Mouse (Mus musculus): ENCODE data around the gene Wdr1. TPM values are rescaled to one million over a fixed set of nuclear protein-coding genes. Genes with fewer than 3 reads are reported as not detected.
"Not testable (repeated sequence)": the region's sequence is repeated elsewhere in the genome, so short reads cannot be mapped to it uniquely, and the experiment has no call there.

Wdr1 gene
- 227 and 231 TPM in 2 replicates for polyA plus RNA-seq (2014; fragmentation: Nextera tagmentation; extraction: Ambion mirVana)

DNA sequence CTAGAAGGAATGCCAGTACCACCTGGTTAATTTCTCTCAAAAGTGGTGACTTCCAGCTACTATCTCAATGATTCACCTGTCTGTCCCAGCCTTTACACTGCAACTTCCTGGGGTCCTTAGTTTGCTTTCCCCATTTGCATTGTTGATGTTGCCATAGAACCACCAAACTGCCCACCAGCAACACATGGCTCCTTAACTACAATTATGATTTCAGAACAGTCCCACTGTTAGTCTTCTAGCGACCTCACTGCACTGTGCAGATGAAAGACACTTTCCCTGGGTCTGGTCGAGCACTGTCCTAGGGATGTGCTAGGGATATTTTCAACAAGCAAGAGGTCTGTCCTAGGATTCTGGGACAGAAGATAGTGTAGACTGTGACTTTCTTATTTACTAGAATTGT lies at the start of gene Wdr1:
Wdr1 (minus strand) TSS at position 101 of the 400 bp plus-strand sequence.
- Histone ChIP-seq H3K27ac (replicated peaks; ENCODE audit: low read depth, low read length) (peak within 1 kb of the TSS; percentile 92), H3K4me3 (ENCODE audit: low read depth, low read length) (peak within 1 kb of the TSS; percentile 92), H3K4me2 (ENCODE audit: low read depth, low read length) (peak within 1 kb of the TSS; percentile 87), H3K9ac (replicated peaks; ENCODE audit: low read length) (peak within 1 kb of the TSS; percentile 88), H3K9me3 (replicated peaks; ENCODE audit: control insufficient read depth, low read length) (no peaks in the 10 kb centered on the region), H3K4me1 (ENCODE audit: control insufficient read depth, insufficient read depth, low read length) (no peaks in the 10 kb centered on the region), H3K27me3 (ENCODE audit: control insufficient read depth, insufficient read depth, low read length) (no peaks in the 10 kb centered on the region), H3K36me3 (replicated peaks; ENCODE audit: control insufficient read depth, insufficient read depth, low read depth, low read length) (no peaks in the 10 kb centered on the region; the same call in none of the 2 replicates)
- DNase-seq (ENCODE audit: low spot score) (no peak), ATAC-seq (replicated peaks; ENCODE audit: insufficient number of reproducible peaks, low FRiP score, low TSS enrichment, low read depth) (no peak)
- 83% methylated on average over 2 of the region's 2 CpGs for WGBS

DNA sequence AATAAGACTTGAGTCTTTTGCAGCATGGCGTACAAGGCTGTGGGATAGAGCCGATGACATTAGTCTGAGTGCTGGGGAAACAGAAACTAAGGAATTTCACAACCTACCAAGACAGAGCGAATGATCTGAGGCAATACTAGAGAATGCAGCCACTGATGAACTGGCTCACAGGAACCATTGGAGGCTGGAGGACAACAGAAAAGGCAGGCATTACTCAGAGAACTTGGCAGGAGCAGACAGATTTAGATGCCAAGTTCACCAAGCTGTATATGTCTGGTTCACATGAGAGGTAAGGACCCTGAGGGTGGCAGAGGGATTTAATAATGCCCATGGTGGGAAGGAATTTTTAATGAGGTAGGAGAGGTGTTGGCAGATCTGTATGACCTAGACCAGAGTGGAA lies 48.1 kb upstream of the Wdr1 start:
- ATAC-seq (replicated peaks; ENCODE audit: insufficient number of reproducible peaks, low FRiP score, low TSS enrichment, low read depth) (no peak), DNase-seq (ENCODE audit: low spot score) (no peak)
- H3K27ac ChIP-seq (replicated peaks; ENCODE audit: low read depth, low read length): no peak overlapping the region
- H3K9ac ChIP-seq (replicated peaks; ENCODE audit: low read length): no peak overlapping the region
- no peaks in the 10 kb centered on the region for H3K36me3 ChIP-seq (replicated peaks; ENCODE audit: control insufficient read depth, insufficient read depth, low read depth, low read length)
- no peaks in the 10 kb centered on the region for H3K9me3 ChIP-seq (replicated peaks; ENCODE audit: control insufficient read depth, low read length)
- no peaks in the 10 kb centered on the region for H3K27me3 ChIP-seq (ENCODE audit: control insufficient read depth, insufficient read depth, low read length)
- H3K4me3 ChIP-seq (ENCODE audit: low read depth, low read length): no peak overlapping the region
- H3K4me2 ChIP-seq (ENCODE audit: low read depth, low read length): no peak overlapping the region
- 92% methylated on average over 3 of the region's 3 CpGs for WGBS
- no peaks in the 10 kb centered on the region for H3K4me1 ChIP-seq (ENCODE audit: control insufficient read depth, insufficient read depth, low read length)

DNA sequence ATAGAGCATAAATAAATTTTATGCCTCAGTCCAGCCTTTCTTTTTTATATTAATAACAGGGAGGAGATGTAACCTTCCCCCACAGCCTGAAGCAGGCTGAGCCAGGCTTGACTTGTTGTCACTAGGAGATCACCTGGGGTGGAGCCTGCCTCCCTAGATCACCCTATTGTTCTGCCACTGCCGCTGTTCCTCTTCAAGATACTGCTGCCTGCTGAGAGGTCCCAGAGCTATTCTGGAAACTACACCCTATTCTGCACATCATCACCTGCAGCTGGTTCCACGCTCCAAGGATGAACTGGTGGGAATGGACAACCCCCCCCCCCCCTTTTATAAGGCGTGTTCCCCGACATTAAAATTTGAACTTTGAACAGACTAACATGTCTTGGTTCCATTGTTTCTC lies 45.2 kb upstream of the Wdr1 start:
- H3K4me2 ChIP-seq (ENCODE audit: low read depth, low read length); H3K27ac ChIP-seq (replicated peaks; ENCODE audit: low read depth, low read length); H3K4me3 ChIP-seq (ENCODE audit: low read depth, low read length); H3K9me3 ChIP-seq (replicated peaks; ENCODE audit: control insufficient read depth, low read length); H3K4me1 ChIP-seq (ENCODE audit: control insufficient read depth, insufficient read depth, low read length); H3K27me3 ChIP-seq (ENCODE audit: control insufficient read depth, insufficient read depth, low read length); H3K9ac ChIP-seq (replicated peaks; ENCODE audit: low read length); H3K36me3 ChIP-seq (replicated peaks; ENCODE audit: control insufficient read depth, insufficient read depth, low read depth, low read length); DNase-seq (ENCODE audit: low spot score); ATAC-seq (replicated peaks; ENCODE audit: insufficient number of reproducible peaks, low FRiP score, low TSS enrichment, low read depth): not testable (repeated sequence)
- 86% methylated on average over 4 of the region's 4 CpGs for WGBS

DNA sequence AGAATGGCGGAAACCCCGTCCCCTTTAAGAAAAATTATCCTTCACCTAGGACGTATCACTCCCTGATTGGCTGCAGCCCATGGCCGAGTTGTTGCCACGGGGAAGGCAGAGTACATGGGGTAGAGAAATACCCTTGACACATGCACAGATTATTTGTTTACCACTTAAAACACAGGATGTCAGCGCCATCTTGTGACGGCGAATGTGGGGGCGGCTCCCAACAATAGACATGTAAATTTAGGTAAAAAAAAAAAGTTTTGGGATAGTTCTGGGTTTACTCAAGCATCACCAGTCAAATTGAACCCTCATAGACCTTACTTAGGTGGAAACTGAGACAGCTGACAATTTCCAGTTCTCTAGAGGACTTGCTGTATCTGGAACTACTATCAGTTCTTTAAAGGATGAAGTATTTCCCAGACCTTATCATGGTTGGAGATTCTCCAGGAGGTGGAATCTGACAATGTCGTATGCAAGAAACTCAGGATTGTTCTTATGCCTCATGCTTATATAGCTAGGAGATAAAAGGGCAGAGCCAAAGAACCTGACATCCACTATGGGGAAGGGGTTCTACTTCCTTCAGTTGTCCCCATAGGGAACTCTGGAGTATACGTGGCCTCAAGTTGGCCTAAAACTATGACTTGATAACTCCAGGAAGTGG lies 35.8 kb upstream of the Wdr1 start:
- DNase-seq (ENCODE audit: low spot score) (peak; percentile 25), ATAC-seq (replicated peaks; ENCODE audit: insufficient number of reproducible peaks, low FRiP score, low TSS enrichment, low read depth) (no peak)
- WGBS: 56% methylated on average over 11 of the region's 11 CpGs
- no peaks in the 10 kb centered on the region for H3K4me1 ChIP-seq (ENCODE audit: control insufficient read depth, insufficient read depth, low read length)
- no peak overlapping the region for H3K4me2 ChIP-seq (ENCODE audit: low read depth, low read length)
- H3K36me3 ChIP-seq (replicated peaks; ENCODE audit: control insufficient read depth, insufficient read depth, low read depth, low read length): no peaks in the 10 kb centered on the region
- H3K27me3 ChIP-seq (ENCODE audit: control insufficient read depth, insufficient read depth, low read length): no peaks in the 10 kb centered on the region
- no peak overlapping the region for H3K4me3 ChIP-seq (ENCODE audit: low read depth, low read length)
- no peaks in the 10 kb centered on the region for H3K9me3 ChIP-seq (replicated peaks; ENCODE audit: control insufficient read depth, low read length)
- no peak overlapping the region for H3K27ac ChIP-seq (replicated peaks; ENCODE audit: low read depth, low read length)
- H3K9ac ChIP-seq (replicated peaks; ENCODE audit: low read length): no peak overlapping the region

DNA sequence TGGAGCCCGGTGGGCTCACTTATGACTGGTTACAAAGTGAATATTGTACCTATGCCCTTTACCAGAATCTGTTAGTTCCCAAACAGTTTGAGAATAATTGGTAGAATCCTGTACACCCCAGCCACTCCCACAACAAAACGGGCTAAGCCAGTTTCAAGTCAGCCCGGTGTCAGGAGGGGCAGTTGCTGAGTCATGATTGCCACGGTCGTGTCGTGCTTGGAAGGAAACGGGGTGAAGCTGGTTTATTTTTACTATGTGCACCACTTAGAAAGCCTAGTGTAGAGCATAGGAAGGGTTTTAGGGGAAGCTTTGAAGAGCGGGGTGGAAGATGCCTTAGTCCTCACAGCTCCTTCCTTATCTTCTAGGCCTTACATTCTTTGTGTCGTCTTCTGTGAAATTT lies 25.9 kb upstream of the Wdr1 start:
- Histone ChIP-seq H3K9me3 (replicated peaks; ENCODE audit: control insufficient read depth, low read length) (no peaks in the 10 kb centered on the region), H3K27ac (replicated peaks; ENCODE audit: low read depth, low read length) (no peak overlapping the region), H3K4me1 (ENCODE audit: control insufficient read depth, insufficient read depth, low read length) (no peaks in the 10 kb centered on the region), H3K9ac (replicated peaks; ENCODE audit: low read length) (no peak overlapping the region), H3K36me3 (replicated peaks; ENCODE audit: control insufficient read depth, insufficient read depth, low read depth, low read length) (no peaks in the 10 kb centered on the region), H3K4me2 (ENCODE audit: low read depth, low read length) (no peak overlapping the region), H3K4me3 (ENCODE audit: low read depth, low read length) (no peak overlapping the region), H3K27me3 (ENCODE audit: control insufficient read depth, insufficient read depth, low read length) (no peaks in the 10 kb centered on the region)
- ATAC-seq (replicated peaks; ENCODE audit: insufficient number of reproducible peaks, low FRiP score, low TSS enrichment, low read depth) (no peak), DNase-seq (ENCODE audit: low spot score) (peak; percentile 20)
- WGBS: 67% methylated on average over 9 of the region's 9 CpGs

DNA sequence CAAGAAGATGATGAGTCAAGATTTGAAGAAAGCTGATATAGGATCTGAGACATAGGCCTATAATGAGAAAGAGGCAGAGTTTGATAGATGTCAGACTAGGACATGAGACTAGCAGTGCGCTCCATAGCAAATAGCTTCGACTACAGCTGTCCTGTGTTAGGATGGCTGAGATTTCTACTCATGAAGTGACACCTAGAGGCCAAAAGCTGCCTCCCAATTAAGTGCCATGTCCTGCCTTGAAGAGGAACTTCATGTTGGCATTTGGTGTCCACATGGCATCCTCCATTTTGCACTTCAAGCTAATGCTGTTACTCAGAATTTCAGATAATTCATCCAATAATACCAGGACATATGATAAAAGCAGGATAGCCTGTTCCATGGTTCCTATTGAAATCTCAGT lies 22.4 kb upstream of the Wdr1 start:
- Histone ChIP-seq H3K27ac (replicated peaks; ENCODE audit: low read depth, low read length) (no peak overlapping the region), H3K9ac (replicated peaks; ENCODE audit: low read length) (no peak overlapping the region), H3K4me2 (ENCODE audit: low read depth, low read length) (no peak overlapping the region), H3K4me3 (ENCODE audit: low read depth, low read length) (no peak overlapping the region), H3K9me3 (replicated peaks; ENCODE audit: control insufficient read depth, low read length) (no peaks in the 10 kb centered on the region), H3K4me1 (ENCODE audit: control insufficient read depth, insufficient read depth, low read length) (no peaks in the 10 kb centered on the region), H3K36me3 (replicated peaks; ENCODE audit: control insufficient read depth, insufficient read depth, low read depth, low read length) (no peaks in the 10 kb centered on the region), H3K27me3 (ENCODE audit: control insufficient read depth, insufficient read depth, low read length) (no peaks in the 10 kb centered on the region)
- DNase-seq (ENCODE audit: low spot score): no peak
- 84% methylated on average over 2 of the region's 2 CpGs for WGBS
- ATAC-seq (replicated peaks; ENCODE audit: insufficient number of reproducible peaks, low FRiP score, low TSS enrichment, low read depth): no peak

DNA sequence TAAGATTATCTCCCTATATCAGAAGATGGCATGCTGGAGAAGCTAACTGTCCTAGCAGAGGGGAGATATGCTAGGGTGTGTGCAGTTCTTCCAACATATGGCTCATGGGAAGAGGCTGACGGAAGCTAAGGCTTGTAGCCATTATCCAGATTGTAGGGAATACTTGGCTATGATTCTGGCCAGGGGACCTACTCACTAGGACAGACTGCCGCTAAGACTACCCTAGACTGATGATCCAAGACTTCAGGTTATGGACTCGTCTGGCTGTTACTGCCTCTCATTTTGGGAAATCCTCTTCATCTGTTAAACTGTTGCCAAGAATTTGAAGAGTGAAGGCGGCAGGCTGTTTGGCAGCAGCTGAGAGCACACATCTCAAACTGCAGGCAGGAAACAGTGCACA lies 20.0 kb upstream of the Wdr1 start:
- DNase-seq (ENCODE audit: low spot score) (no peak), ATAC-seq (replicated peaks; ENCODE audit: insufficient number of reproducible peaks, low FRiP score, low TSS enrichment, low read depth) (no peak)
- H3K9ac ChIP-seq (replicated peaks; ENCODE audit: low read length): no peak overlapping the region
- no peaks in the 10 kb centered on the region for H3K36me3 ChIP-seq (replicated peaks; ENCODE audit: control insufficient read depth, insufficient read depth, low read depth, low read length)
- no peak overlapping the region for H3K4me2 ChIP-seq (ENCODE audit: low read depth, low read length)
- WGBS: 91% methylated on average over 4 of the region's 4 CpGs
- H3K27me3 ChIP-seq (ENCODE audit: control insufficient read depth, insufficient read depth, low read length): no peaks in the 10 kb centered on the region
- H3K9me3 ChIP-seq (replicated peaks; ENCODE audit: control insufficient read depth, low read length): no peaks in the 10 kb centered on the region
- no peak overlapping the region for H3K27ac ChIP-seq (replicated peaks; ENCODE audit: low read depth, low read length)
- H3K4me1 ChIP-seq (ENCODE audit: control insufficient read depth, insufficient read depth, low read length): no peaks in the 10 kb centered on the region
- no peak overlapping the region for H3K4me3 ChIP-seq (ENCODE audit: low read depth, low read length)

DNA sequence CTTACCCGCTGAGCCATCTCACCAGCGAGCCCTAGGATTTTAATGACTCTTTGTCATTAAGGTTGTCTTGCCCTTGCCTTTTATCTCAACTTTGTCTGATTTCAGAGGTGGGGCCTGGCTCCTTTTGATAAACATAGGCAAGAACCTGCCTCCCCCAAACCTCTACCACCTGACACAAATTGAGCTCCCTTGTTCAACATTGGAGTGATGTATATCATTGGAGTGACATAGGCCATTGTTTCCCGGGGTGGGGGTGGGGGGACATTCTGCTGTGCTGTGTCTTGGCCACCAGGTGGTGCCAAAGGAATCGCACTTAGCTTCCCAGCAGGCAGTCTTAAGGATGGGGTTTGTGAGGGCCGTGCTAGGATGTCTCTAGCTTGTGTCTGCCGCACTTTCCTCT lies 17.7 kb upstream of the Wdr1 start:
- 34% methylated on average over 6 of the region's 6 CpGs for WGBS
- Histone ChIP-seq H3K36me3 (replicated peaks; ENCODE audit: control insufficient read depth, insufficient read depth, low read depth, low read length) (no peaks in the 10 kb centered on the region), H3K27ac (replicated peaks; ENCODE audit: low read depth, low read length) (no peak overlapping the region), H3K9me3 (replicated peaks; ENCODE audit: control insufficient read depth, low read length) (no peaks in the 10 kb centered on the region), H3K4me1 (ENCODE audit: control insufficient read depth, insufficient read depth, low read length) (no peaks in the 10 kb centered on the region), H3K27me3 (ENCODE audit: control insufficient read depth, insufficient read depth, low read length) (no peaks in the 10 kb centered on the region), H3K4me3 (ENCODE audit: low read depth, low read length) (no peak overlapping the region), H3K9ac (replicated peaks; ENCODE audit: low read length) (no peak overlapping the region), H3K4me2 (ENCODE audit: low read depth, low read length) (no peak overlapping the region)
- peak; percentile 67; the same call in 1 of the 2 replicates for ATAC-seq (replicated peaks; ENCODE audit: insufficient number of reproducible peaks, low FRiP score, low TSS enrichment, low read depth)
- DNase-seq (ENCODE audit: low spot score): peak; percentile 72

All from embryonic facial prominence, embryonic 11.5 days (tissue).